Mouse (Mus musculus) embryonic fibroblast, embryonic 13.5 days (primary cell): ENCODE data around the gene Olfr47.

Source experiments
- CTCF ChIP-seq: IDR thresholded peaks from 2 replicates; pipeline ENCODE4 v1.5.1; 2011; ENCODE audit warnings: mild to moderate bottlenecking, control low read depth, low read length, moderate library complexity, borderline replicate concordance; ENCODE audit not compliant: insufficient read depth
- POLR2A ChIP-seq: IDR thresholded peaks from 2 replicates; pipeline ENCODE4 v1.6.1; 2011; ENCODE audit warnings: low read depth, mild to moderate bottlenecking, control low read depth, low read length, moderate library complexity

DNA sequence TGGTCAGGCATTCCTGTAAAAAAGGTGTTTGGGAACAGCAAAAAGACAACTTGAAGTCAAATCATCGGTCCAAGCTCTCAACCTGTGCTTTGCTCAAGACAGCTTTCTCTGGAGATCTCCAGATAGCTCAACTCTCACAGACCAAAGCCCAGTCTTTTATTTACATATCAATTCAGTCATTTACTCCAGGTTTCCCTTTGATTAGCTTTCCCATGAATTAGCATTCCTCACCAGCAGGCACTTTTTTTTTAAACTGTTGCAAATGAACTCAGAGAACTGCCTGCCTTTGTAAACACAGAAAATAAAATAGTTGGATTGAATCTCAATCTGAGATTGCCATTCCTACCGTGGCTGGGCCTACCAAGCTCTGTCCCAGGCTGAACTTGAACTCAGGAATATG is 26.0 kb upstream of the Olfr47 start:
- TF ChIP-seq POLR2A (no peak), CTCF (no peak)
